Mouse (Mus musculus) CD4-positive, CD25-positive, alpha-beta regulatory T cell, adult 4 months (primary cell): ENCODE data around the gene Rasgef1b. TPM values are rescaled to one million over a fixed set of nuclear protein-coding genes. Genes with fewer than 3 reads are reported as not detected.

Experiments
- ATAC-seq: one replicate; pipeline ENCODE4 v1.8.0; 2017
- polyA plus RNA-seq, 2 experiments: library from polyadenylated mRNA; unstranded; fragments of 100-300 nt; shearing (Covaris generic); gene quantifications; one replicate each; pipeline ENCODE4 v1.2.1; 2017

Gene Rasgef1b
- polyA plus RNA-seq, 2 experiments from 2014 or later: 1.5 to 4.1 TPM

- no peak for ATAC-seq
These were observed 545.2 kb downstream of the Rasgef1b start for GRCm38 (mm10) chr5:99183637-99184036.

GRCm38 (mm10) chr5:99174608-99175385 is 554.1 kb downstream of the Rasgef1b start:
- ATAC-seq: no peak

DNA sequence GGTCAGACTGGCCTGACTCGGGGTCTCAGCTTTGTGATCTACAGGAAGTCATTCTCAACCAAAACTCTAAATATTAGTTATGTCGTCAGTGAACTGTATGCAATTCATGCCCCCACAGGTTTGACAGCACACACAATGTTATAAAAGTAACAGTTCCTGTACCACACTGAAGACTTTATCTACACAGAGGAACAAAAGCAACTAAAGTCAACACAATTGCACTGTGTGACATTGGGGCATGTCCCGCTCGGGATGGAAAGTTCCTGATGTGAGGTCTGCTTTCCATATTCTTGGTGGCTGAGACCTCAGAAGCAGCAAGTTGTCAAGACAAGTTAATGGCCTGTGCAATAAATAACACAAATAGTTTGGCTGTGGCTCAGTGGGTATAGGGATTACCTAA is 559.0 kb downstream of the Rasgef1b start:
- no peak for ATAC-seq

- ATAC-seq: no peak
These were observed 561.1 kb downstream of the Rasgef1b start for GRCm38 (mm10) chr5:99167767-99168166.

Other genes starting within 250 kb of the Rasgef1b start
- under 1 TPM in 1 of 2 experiments, not detected in 1; 0.50 TPM for gene Vamp9, start 177.2 kb upstream of the Rasgef1b start, polyA plus RNA-seq
- gene Hnrnpd, start 249.9 kb upstream of the Rasgef1b start, polyA plus RNA-seq: 10 to 100 TPM; 28.6 to 54.5 TPM
- not detected for gene 4930524J08Rik, start 250.0 kb upstream of the Rasgef1b start, polyA plus RNA-seq